Comparison of ENCODE assay signal across 8 mouse cellular contexts in the genomic region with DNA sequence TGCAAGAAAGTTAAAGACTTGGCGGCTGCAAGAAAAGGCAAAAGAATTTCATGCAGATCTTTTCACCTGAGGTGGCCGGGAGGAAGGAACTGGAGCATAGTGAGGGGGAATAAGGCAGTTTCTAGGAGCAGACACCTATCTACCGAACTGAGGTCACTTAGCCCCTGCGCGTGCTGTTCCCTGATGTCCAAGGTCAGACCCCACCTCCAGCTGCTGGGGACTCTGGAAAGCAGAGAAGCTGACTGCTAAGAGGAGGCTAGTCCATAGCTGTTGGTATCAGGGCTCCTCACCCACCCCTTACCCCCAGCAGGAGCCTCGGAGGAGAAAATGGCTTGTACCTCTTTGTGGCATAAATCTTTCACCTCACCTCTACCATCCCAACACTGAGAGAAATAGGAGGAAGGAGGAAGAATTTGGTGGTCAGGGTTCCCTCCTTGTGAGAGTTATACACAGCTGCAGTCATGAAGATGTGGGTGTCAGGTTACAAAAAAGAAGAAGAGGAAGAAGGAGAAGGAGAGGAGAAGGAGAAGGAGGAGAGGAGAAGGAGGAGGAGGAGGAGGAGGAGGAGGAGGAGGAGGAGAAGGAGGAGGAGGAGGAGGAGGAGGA. TPM values are rescaled to one million over a fixed set of nuclear protein-coding genes. Genes with fewer than 3 reads are reported as not detected.
A peak's percentile ranks its signal among the peaks of the same experiment; 100 is the strongest.
DNase-seq lines count a peak whose midpoint lies in the region; ATAC-seq and TF ChIP-seq lines count a peak whose summit lies in the region.

No protein-coding gene starts in this region.

- H3K9ac ChIP-seq in heart, postnatal 0 days (replicated peaks; ENCODE audit: low read depth, low read length), result peak overlapping the region; percentile 41; the same call in 1 of the 2 replicates
- no peak overlapping the region for H3K9ac ChIP-seq in hindbrain, embryonic 12.5 days
- peak overlapping the region; percentile 52 for H3K9ac ChIP-seq in midbrain, embryonic 11.5 days (ENCODE audit: low read length)

- peak overlapping the region; percentile 77 for H3K4me2 ChIP-seq in heart, postnatal 0 days (ENCODE audit: low read depth, low read length)
- peak overlapping the region; percentile 78 for H3K4me2 ChIP-seq in hindbrain, embryonic 12.5 days (replicated peaks)
- peak overlapping the region; percentile 73 for H3K4me2 ChIP-seq in midbrain, embryonic 11.5 days

- 5% methylated on average over 6 of the region's 6 CpGs for WGBS in heart, postnatal 0 days
- WGBS in hindbrain, embryonic 12.5 days, result 0% methylated on average over 6 of the region's 6 CpGs
- WGBS in midbrain, embryonic 11.5 days, result 3% methylated on average over 6 of the region's 6 CpGs

- peak overlapping the region; percentile 84; the same call in 1 of the 2 replicates for H3K27ac ChIP-seq in heart, postnatal 0 days (ENCODE audit: low read depth)
- H3K27ac ChIP-seq in hindbrain, embryonic 12.5 days, result peak overlapping the region; percentile 82
- no peak overlapping the region for H3K27ac ChIP-seq in midbrain, embryonic 11.5 days (ENCODE audit: low read depth, low read length)

- TF ChIP-seq EP300 in heart, postnatal 0 days (IDR thresholded peaks at IDR 0.05; ENCODE audit: low read depth), result no peak

- H3K9me3 ChIP-seq in heart, postnatal 0 days (replicated peaks; ENCODE audit: control insufficient read depth, low read length), result no peaks in the 10 kb centered on the region
- H3K9me3 ChIP-seq in hindbrain, embryonic 12.5 days (replicated peaks), result no peaks in the 10 kb centered on the region
- H3K9me3 ChIP-seq in midbrain, embryonic 11.5 days (ENCODE audit: control insufficient read depth, low read length), result no peaks in the 10 kb centered on the region

- no peak for ATAC-seq in heart, postnatal 0 days (ENCODE audit: insufficient read depth, low read depth)
- peak; percentile 47; the same call in 1 of the 2 replicates for ATAC-seq in hindbrain, embryonic 12.5 days (ENCODE audit: low FRiP score)
- peak; percentile 53 for ATAC-seq in midbrain, embryonic 11.5 days (ENCODE audit: low FRiP score)

- DNase-seq in heart, postnatal 0 days (ENCODE audit: low spot score), result no peak
- no peak for DNase-seq in heart, adult 18-20 months
- DNase-seq in MEL-GATA-1-ER (ENCODE audit: extremely low read depth, low read depth), result peak; percentile 54
- no peak for DNase-seq in midbrain, embryonic 11.5 days (ENCODE audit: low spot score, missing footprints)
- no peak for DNase-seq in layer of hippocampus, adult 18-20 months (ENCODE audit: low spot score in 2 of 2)
- no peak for DNase-seq in cerebellum, adult 11 months
- DNase-seq in cerebellum, adult 9-10 months, result no peak

- peak overlapping the region; percentile 47 for H3K4me3 ChIP-seq in heart, postnatal 0 days (ENCODE audit: low read depth, low read length)
- peak overlapping the region; percentile 44 for H3K4me3 ChIP-seq in hindbrain, embryonic 12.5 days
- peak overlapping the region; percentile 39 for H3K4me3 ChIP-seq in midbrain, embryonic 11.5 days (ENCODE audit: low read depth, low read length)

- H3K4me1 ChIP-seq in heart, postnatal 0 days (ENCODE audit: control insufficient read depth, insufficient read depth), result peaks cover 5% of the 10 kb centered on the region
- peaks cover 10% of the 10 kb centered on the region for H3K4me1 ChIP-seq in hindbrain, embryonic 12.5 days
- H3K4me1 ChIP-seq in midbrain, embryonic 11.5 days (ENCODE audit: control insufficient read depth, insufficient read depth, low read length), result peaks cover 3% of the 10 kb centered on the region

- no peaks in the 10 kb centered on the region for H3K36me3 ChIP-seq in heart, postnatal 0 days (replicated peaks; ENCODE audit: control insufficient read depth, insufficient read depth, low read length)
- H3K36me3 ChIP-seq in hindbrain, embryonic 12.5 days, result no peaks in the 10 kb centered on the region
- no peaks in the 10 kb centered on the region for H3K36me3 ChIP-seq in midbrain, embryonic 11.5 days (ENCODE audit: control insufficient read depth, insufficient read depth, low read length)

- TF ChIP-seq CTCF in heart, postnatal 0 days (IDR thresholded peaks at IDR 0.05; ENCODE audit: low read depth), result no peak

- no peaks in the 10 kb centered on the region for H3K27me3 ChIP-seq in heart, postnatal 0 days (ENCODE audit: control insufficient read depth, insufficient read depth, low read length)
- H3K27me3 ChIP-seq in hindbrain, embryonic 12.5 days, result no peaks in the 10 kb centered on the region; the same call in 1 of the 2 replicates
- 0 out of 2 replicates have a peak, but pooled peaks cover 2% of the 10 kb centered on the region for H3K27me3 ChIP-seq in midbrain, embryonic 11.5 days (ENCODE audit: control insufficient read depth, insufficient read depth, low read length)

RNA-seq across cellular contexts. Expression of a gene that starts 31.3 kb away (rescaled TPM):
- 6.8 and 9.0 TPM in 2 replicates for total RNA-seq in heart, postnatal 0 days (2014; rRNA removed; ENCODE audit: low replicate concordance)
- polyA plus RNA-seq in heart, postnatal 0 days (2015; fragmentation: Nextera tagmentation; extraction: Ambion mirVana), result 25.0 and 32.0 TPM in 2 replicates
- 10 to 100 TPM; 33.5 to 34.6 TPM for total RNA-seq in heart, adult 18-20 months (2021)
- 40.9 and 41.4 TPM in 2 replicates for polyA plus RNA-seq in hindbrain, embryonic 12.5 days (2016; fragmentation: Nextera tagmentation; extraction: Ambion mirVana)
- 61.2 and 65.5 TPM in 2 replicates for polyA plus RNA-seq in midbrain, embryonic 11.5 days (2014; fragmentation: Nextera tagmentation; extraction: Ambion mirVana)
- total RNA-seq in layer of hippocampus, adult 18-20 months (2021), result 10 to 100 TPM; 41.4 to 42.4 TPM

RNA-seq across cellular contexts. Expression of a gene that starts 50.1 kb away (rescaled TPM):
- total RNA-seq in heart, postnatal 0 days (2014; rRNA removed; ENCODE audit: low replicate concordance), result not detected in 2 replicates
- not detected in 2 replicates for polyA plus RNA-seq in heart, postnatal 0 days (2015; fragmentation: Nextera tagmentation; extraction: Ambion mirVana)
- total RNA-seq in heart, adult 18-20 months (2021), result not detected
- polyA plus RNA-seq in hindbrain, embryonic 12.5 days (2016; fragmentation: Nextera tagmentation; extraction: Ambion mirVana), result not detected in 2 replicates
- polyA plus RNA-seq in midbrain, embryonic 11.5 days (2014; fragmentation: Nextera tagmentation; extraction: Ambion mirVana), result not detected in 2 replicates
- total RNA-seq in layer of hippocampus, adult 18-20 months (2021), result not detected
